Mouse (Mus musculus): ENCODE measurements around the gene Dclk2.

Gene Dclk2

GRCm38 (mm10) chr3:86839606-86840005, 81.0 kb downstream of the Dclk2 start:
- DNase-seq = no peak

- DNase-seq = no peak
These were observed 83.3 kb downstream of the Dclk2 start for GRCm38 (mm10) chr3:86837386-86837785.

GRCm38 (mm10) chr3:86835180-86835579, 85.5 kb downstream of the Dclk2 start:
- DNase-seq = no peak

DNA sequence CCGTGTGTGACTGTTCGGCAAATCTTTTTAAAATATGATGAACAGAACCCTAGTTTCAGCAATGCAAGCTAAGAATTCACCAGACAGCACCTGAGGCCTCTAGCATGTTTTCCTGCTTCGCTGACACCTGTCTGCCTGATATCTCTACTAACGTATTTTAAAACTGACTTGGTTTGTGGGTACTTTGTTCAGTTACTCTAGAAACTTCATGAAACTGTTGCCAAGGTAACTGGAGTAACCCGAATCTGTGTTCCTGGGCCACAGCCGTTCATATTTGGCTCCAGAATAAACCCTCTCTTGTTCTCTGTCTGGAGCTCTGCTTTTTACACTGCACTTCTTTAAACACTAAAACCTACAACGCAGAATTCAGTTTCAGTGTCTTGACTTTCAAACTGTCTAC, 86.3 kb downstream of the Dclk2 start:
- peak in 1 of 2 experiments; percentile 39 for DNase-seq

- no peak for DNase-seq
These were observed 87.9 kb downstream of the Dclk2 start for GRCm38 (mm10) chr3:86832591-86833267.

DNA sequence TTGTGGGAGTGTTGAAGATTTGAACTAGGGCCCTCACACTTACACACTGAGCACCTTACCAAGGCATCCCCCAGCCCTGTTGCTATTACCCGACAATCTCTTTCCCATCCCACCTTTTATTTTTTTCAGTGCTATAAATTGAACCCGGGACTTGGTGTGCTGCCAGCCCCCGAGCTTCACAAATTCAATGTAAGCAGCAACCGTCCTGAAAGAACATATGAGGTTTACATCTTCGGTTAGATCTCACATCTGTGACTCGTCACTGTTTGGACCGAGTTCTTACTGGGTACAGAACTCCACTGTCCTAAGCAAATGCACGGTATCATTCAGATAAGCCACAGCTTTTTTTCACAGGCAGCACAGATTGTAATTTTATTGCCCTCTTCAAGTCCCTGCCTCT, 88.5 kb downstream of the Dclk2 start:
- DNase-seq = no peak

DNA sequence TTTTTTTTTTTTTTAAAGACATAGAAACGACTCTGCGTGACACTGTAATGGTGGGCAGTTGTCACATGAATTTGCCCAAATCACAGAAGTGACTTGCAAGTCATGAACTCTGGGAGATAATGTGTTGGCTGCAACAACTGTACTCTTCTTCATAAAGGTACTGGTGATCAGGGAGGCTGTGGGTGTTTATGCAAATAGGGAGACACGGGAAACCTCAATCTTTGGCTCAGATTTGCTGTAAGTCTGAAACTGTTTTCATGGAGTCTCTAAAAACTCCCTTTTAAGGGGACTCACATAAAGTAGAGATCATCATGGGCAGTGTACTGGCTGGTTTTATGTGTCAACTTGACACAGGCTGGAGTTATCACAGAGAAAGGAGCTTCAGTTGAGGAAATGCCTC, 93.1 kb downstream of the Dclk2 start:
- DNase-seq = no peak

GRCm38 (mm10) chr3:86821383-86821782, 99.3 kb downstream of the Dclk2 start:
- no peak for DNase-seq

DNA sequence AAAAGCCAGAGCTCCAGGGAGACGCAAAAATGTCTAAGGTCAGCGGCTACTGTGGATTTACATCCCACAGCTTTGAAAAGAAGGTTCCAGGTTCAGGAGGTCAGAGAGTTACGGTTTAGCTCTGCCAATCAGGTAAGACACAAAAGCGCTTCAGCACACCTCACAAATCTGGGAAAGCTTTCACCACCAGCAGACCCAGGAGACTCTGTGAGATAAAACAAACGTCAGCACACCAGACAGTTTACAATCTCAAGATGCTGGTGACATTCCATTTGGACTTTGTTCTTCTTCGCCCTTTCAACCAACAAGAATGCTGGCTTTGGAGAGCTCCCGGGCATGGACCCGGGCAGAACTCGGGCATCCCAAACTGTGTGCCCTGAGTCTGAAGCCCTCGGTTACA, 100.3 kb downstream of the Dclk2 start:
- no peak for DNase-seq

- no peak for DNase-seq
These were observed 101.3 kb downstream of the Dclk2 start for GRCm38 (mm10) chr3:86819372-86819771.

- DNase-seq = no peak
These were observed 102.6 kb downstream of the Dclk2 start for GRCm38 (mm10) chr3:86818001-86818585.

GRCm38 (mm10) chr3:86812689-86813088, 108.0 kb downstream of the Dclk2 start:
- DNase-seq = peak; percentile 48 to 56

- DNase-seq = no peak
These were observed 109.7 kb downstream of the Dclk2 start for GRCm38 (mm10) chr3:86810908-86811307.

DNA sequence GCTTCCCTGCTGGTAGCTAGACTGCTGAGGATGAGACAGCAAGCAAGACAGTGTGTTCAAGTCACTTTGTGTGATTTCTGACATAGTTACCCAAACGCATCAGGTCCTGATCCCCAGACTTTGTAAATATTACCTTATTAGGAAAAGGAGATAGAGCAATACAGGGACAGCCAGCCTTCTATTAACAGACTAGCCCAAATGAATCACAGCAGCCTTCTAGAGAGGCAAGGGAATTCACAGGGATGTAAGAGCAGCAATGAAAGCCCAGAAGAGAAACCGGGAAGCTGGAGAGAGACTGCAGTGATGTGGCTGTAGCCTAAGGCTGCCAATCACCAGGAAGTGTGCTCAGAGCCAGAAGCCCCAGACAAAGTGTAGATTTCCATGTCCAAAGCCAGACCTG, 111.0 kb downstream of the Dclk2 start:
- no peak for DNase-seq

DNA sequence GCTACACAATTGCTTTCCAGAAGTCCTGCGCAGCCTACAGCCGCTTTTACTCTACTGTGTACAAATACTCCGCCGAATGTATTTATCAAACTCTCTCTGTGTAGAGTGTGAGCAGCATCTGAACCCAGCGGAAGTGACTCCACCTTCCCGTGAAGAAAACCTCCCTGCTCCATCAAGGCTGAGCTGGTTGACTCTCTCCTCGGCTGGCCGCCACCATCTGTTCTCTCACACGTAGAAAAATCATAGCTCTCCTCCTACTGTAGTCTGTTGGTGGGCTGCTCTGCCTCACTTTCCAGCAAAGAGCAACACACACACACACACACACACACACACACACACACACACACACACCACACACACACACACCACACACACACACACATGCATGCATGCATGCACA, 111.5 kb downstream of the Dclk2 start:
- no peak for DNase-seq

DNA sequence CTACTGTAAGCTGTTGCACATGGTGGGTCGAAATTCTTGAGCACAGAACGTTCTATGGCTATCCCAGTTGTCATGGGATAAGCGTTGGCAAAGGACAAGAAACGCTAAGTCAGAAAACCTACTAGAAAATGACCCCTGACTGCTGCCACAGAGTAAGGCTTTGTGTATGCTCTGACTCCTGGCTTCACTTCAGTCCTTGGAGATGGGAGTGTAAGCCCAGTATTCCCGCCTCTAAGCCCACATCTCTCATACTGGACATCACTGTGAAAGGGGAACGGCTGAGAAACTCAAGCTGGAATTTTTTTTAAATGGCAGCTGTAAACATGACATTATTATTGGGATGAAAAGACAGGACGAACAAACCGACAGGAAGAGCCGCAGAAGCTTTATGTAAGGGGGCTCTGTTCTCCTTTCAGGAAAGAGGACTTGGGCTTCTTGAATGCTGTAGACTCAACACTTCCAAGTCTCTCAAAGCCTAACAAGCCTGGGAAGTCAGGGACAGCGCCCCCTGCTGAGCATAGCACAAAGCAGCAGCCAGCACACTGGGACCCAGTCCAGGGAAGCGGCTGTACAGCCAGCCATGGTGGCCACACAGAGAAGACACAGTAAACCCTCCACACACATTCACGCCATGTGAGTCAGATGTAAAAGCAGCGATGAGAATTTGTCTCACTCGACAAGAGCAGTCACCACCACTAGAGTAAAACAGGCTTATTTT, 112.7 kb downstream of the Dclk2 start:
- no peak for DNase-seq

- no peak for DNase-seq
These were observed 113.8 kb downstream of the Dclk2 start for GRCm38 (mm10) chr3:86806834-86807233.

- no peak for DNase-seq
These were observed 116.4 kb downstream of the Dclk2 start for GRCm38 (mm10) chr3:86804265-86804664.

GRCm38 (mm10) chr3:86802825-86803224, 117.8 kb downstream of the Dclk2 start:
- DNase-seq = no peak

- no peak for DNase-seq
These were observed 119.8 kb downstream of the Dclk2 start for GRCm38 (mm10) chr3:86800841-86801240.

DNA sequence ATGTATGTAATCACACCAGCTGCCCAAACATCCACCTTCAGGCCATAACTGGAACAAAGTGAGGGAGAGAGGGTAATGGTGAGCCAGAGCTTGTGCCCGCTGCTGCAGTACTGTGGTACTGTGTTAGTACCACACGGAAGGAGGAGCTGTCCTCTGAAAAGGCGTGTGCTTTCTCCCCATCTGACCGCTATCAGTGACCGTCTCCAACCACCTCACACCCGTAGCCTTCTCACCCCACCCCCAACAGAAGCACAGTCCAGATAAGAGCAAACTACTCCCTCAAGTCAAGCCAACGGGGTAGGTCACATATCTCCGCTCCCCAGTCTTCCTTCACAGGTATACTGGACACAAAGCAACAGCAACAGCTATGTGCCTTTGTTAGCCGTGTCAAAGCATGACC, 121.6 kb downstream of the Dclk2 start:
- DNase-seq = no peak

- no peak for DNase-seq
These were observed 122.7 kb downstream of the Dclk2 start for GRCm38 (mm10) chr3:86797871-86798460.

DNA sequence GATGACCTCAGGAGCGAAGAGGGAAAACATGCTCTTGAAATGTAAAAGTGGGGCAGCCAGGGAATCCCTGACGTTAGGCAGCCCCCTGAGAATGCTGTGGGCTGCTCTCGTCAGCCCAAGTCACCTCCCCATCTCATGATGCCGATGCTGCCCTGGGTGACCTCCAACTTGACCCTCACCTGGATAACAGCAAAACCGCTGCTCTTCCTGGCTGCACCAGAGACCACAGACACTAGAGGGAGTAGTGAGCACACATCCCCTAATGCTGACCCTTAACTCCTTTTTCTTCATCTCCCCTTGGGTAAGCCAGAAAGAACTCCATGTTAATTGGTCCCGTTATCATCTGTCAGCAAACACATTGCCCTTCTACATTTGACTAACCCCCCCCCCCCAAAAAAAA, 123.9 kb downstream of the Dclk2 start:
- no peak for DNase-seq

GRCm38 (mm10) chr3:86793720-86794191, 126.9 kb downstream of the Dclk2 start:
- no peak for DNase-seq
